Mouse (Mus musculus): Measurements from ENCODE around the gene Pkp2. TPM values are rescaled to one million over a fixed set of nuclear protein-coding genes. Genes with fewer than 3 reads are reported as not detected.
A peak's percentile ranks its signal among the peaks of the same experiment; 100 is the strongest.
"Not testable (repeated sequence)": the region's sequence is repeated elsewhere in the genome, so short reads cannot be mapped to it uniquely, and the experiment has no call there.

Pkp2 gene
- 10.4 and 11.3 TPM in 2 replicates for polyA plus RNA-seq (2015; fragmentation: Nextera tagmentation; extraction: Ambion mirVana)

DNA sequence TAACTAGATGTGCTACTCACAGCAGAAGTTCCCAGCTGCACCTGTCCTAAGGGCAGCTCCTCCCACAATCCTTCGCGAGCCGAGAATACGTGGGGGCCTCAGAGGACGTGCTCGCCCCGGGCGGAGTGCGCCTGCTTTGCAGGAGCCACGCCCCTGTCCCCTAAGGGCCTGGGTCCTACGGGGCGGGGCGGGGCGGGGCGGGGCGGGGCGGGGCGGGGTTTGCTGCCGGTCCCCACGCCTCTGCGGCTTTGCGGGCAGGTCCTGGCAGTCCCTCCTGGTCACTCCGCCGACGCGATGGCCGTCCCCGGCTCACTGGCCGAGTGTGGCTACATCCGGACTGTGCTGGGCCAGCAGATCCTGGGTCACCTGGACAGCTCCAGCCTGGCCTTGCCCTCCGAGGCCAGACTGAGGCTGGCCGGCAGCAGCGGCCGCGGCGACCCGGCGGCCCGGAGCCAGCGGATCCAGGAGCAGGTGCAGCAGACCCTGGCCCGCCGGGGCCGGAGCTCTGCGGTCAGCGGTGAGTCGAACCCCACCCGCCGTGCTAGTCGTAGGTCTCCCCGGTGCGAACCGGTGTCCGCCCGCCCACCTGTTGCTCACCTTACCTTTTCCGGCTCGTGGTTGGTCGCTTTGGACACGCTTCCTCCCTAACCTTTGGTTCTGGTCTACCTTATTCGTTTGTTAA lies at the start of gene Pkp2:
TSS of gene Pkp2 (plus strand) at position 240 of the 682 bp plus-strand sequence.
- Histone ChIP-seq H3K36me3 (no peaks in the 10 kb centered on the region), H3K9me3 (no peaks in the 10 kb centered on the region), H3K4me3 (peak within 1 kb of the TSS; percentile 64), H3K9ac (peak within 1 kb of the TSS; percentile 56), H3K4me1 (peaks cover 23% of the 10 kb centered on the region; the same call in 1 of the 2 replicates), H3K27ac (peak within 1 kb of the TSS; percentile 36), H3K4me2 (peak within 1 kb of the TSS; percentile 95), H3K27me3 (peaks cover 22% of the 10 kb centered on the region)
- WGBS: under 1% methylated on average over 59 of the region's 59 CpGs
- ATAC-seq (ENCODE audit: borderline replicate concordance, extremely low read depth, low FRiP score, low TSS enrichment): peak; percentile 98

DNA sequence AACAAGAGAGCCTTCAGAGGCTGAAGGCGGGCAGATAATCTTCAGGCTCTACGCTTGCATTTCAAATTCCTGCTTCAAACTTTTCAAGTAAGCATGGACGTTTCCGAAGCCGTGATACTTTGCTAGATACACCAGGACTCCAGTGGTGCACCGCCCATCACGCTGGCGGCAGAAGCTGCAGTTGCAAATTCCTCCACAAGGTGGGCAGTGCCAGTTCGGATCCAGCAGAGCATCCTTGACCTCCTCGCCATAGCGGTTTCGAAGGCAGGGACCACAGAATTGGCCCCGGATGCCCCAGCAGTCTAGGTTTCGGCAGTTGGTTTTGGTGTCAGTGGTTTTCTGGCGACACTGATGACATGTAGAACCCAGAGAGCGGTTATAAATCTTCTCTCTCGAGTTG lies 15.7 kb upstream of the Pkp2 start:
- no peak for ATAC-seq (ENCODE audit: borderline replicate concordance, extremely low read depth, low FRiP score, low TSS enrichment)
- 62% methylated on average over 17 of the region's 17 CpGs for WGBS
- Histone ChIP-seq H3K27me3 (0 out of 2 replicates have a peak, but pooled peaks cover 3% of the 10 kb centered on the region), H3K9me3 (no peaks in the 10 kb centered on the region), H3K4me2 (no peak overlapping the region), H3K27ac (no peak overlapping the region), H3K4me3 (no peak overlapping the region), H3K4me1 (no peaks in the 10 kb centered on the region), H3K9ac (no peak overlapping the region), H3K36me3 (no peaks in the 10 kb centered on the region)

DNA sequence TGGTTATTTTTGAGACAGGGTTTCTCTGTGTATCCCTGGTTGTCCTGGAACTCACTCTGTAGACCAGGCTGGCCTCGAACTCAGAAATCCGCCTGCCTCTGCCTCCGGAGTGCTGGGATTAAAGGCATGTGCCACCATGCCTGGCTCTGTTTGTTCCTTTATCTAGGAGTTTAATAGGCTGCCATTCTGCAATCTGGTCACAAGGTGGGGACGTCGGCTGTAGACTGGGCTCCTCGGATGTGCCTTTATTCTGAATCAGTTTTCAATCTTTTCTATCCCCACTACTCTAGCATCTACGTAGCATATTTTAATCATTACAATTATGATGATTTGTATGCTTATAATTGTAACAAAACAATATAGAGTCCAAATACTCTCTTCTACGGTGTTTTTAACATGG lies 11.1 kb upstream of the Pkp2 start:
- 31% methylated on average over 8 of the region's 8 CpGs for WGBS
- H3K27ac ChIP-seq; H3K36me3 ChIP-seq; H3K4me1 ChIP-seq; ATAC-seq (ENCODE audit: borderline replicate concordance, extremely low read depth, low FRiP score, low TSS enrichment); H3K27me3 ChIP-seq; H3K9ac ChIP-seq; H3K4me2 ChIP-seq; H3K9me3 ChIP-seq; H3K4me3 ChIP-seq: not testable (repeated sequence)

DNA sequence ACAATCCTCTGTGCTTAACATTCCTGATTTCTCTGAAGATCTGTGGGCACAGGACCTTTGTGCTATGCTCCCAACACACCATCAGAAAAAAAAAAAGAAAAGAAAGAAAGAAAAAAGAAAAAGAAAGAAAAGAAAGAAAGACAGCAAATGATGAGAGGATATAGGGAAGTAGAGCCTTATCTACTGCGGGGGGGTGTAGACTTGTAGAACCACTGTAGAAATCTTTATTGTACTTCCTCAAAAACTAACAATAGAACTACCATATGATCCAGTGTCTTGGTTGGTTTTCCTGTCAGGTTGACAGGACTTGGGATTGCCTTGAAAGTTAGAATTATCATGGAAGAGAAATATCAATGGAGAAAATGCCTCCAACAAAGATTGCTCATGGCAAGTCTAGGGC lies 8.5 kb upstream of the Pkp2 start:
- Histone ChIP-seq H3K9me3 (no peaks in the 10 kb centered on the region), H3K4me2 (no peak overlapping the region), H3K9ac (no peak overlapping the region), H3K4me1 (no peaks in the 10 kb centered on the region), H3K27me3 (no peaks in the 10 kb centered on the region), H3K36me3 (no peaks in the 10 kb centered on the region), H3K4me3 (no peak overlapping the region), H3K27ac (no peak overlapping the region)
- ATAC-seq (ENCODE audit: borderline replicate concordance, extremely low read depth, low FRiP score, low TSS enrichment): no peak
- 85% methylated on average over 1 of the region's 1 CpGs for WGBS

DNA sequence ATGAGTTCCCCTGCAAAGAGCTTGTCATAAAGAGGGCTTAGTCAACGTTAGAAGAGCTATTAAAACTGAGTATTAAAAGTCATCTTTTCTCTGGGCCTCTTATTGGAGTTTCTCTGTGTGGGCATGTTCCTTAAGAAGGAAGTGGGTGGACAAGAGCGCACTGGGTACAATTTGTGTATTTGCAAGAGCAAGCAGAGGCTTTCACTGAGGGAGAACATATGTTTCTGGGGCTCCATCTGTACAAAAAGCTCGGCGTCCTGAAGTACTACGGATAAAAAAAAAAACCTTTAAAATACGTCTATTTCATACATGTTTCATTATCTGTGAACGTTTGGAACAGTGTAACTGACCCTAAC lies 417 bp upstream of the Pkp2 start:
- ATAC-seq (ENCODE audit: borderline replicate concordance, extremely low read depth, low FRiP score, low TSS enrichment): no peak
- peak overlapping the region; percentile 64 for H3K4me3 ChIP-seq
- H3K4me2 ChIP-seq: peak overlapping the region; percentile 95
- no peaks in the 10 kb centered on the region for H3K9me3 ChIP-seq
- peaks cover 23% of the 10 kb centered on the region; the same call in 1 of the 2 replicates for H3K4me1 ChIP-seq
- no peaks in the 10 kb centered on the region for H3K36me3 ChIP-seq
- WGBS: 12% methylated on average over 7 of the region's 7 CpGs
- H3K27me3 ChIP-seq: peaks cover 22% of the 10 kb centered on the region
- H3K27ac ChIP-seq: peak overlapping the region; percentile 8; the same call in 1 of the 2 replicates
- H3K9ac ChIP-seq: no peak overlapping the region

DNA sequence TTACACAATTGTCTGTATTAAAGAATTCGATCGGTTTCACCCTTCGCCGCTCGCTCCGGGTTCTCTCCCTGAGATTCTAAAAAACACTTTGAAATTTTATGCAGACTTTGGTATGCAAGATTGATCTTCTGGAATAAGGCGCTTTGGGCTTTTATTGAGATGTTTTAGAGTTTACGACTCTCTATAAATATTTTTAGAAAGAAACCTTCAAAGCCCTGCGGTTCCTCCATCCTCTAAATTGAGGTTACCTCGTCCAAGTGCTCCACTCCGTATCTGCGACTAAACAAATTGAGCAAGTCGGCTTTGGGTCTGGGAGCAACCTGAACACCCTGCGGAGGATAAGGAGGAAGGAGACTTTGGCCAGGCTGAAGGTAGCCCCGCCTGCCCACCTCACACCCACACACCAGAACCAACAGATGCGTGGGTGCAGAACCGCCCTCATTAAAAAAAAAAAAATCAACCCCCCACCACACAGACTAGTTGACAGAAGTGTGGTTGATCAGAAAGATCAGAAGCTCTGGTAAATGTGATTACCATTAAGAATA lies 715 bp downstream of the Pkp2 start:
- Histone ChIP-seq H3K27me3 (peaks cover 22% of the 10 kb centered on the region), H3K9me3 (no peaks in the 10 kb centered on the region), H3K9ac (peak overlapping the region; percentile 56), H3K36me3 (no peaks in the 10 kb centered on the region), H3K4me1 (peaks cover 23% of the 10 kb centered on the region; the same call in 1 of the 2 replicates), H3K4me2 (peak overlapping the region; percentile 95), H3K4me3 (peak overlapping the region; percentile 64), H3K27ac (peak overlapping the region; percentile 36; the same call in 1 of the 2 replicates)
- 2% methylated on average over 17 of the region's 17 CpGs for WGBS
- ATAC-seq (ENCODE audit: borderline replicate concordance, extremely low read depth, low FRiP score, low TSS enrichment): no peak

DNA sequence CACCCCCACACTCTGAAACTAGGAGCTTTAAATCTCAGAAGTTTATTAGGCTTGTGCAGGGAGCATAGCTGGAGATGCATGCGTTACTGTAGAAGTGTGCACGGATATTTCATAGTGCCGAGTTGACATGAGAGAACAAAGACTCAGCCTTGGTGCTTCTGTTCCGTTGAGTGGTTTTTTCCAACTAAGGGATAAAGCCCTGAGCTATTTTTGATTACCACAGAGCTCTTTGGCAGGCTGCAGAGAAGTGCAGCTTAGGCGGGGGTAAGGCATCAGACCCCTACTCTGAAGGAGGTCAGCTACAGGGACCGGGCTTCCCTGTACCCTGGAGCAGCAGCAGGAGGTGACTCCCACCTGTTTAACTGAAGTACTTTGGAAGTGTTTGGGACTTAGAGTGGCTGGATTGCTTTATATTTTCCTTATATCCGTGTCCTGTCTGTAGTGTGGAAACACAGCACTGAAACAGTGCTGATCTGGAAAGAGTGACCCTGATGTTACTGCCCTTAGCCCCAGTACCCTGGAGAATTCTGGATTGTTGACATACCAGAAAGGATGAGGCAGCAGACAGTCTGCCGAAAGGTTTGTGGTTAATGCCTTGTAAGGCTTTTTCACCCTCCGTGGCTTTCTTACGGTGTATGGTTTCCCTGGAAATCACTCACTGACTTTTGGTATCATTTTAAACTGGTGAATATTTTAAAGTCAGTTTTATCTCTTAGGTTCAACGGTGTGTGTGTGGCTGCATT lies 2.7 kb downstream of the Pkp2 start:
- Histone ChIP-seq H3K9me3 (no peaks in the 10 kb centered on the region), H3K27me3 (peaks cover 22% of the 10 kb centered on the region), H3K36me3 (no peaks in the 10 kb centered on the region), H3K4me1 (peaks cover 23% of the 10 kb centered on the region; the same call in 1 of the 2 replicates), H3K4me3 (no peak overlapping the region), H3K9ac (no peak overlapping the region), H3K4me2 (0 out of 2 replicates have a peak overlapping the region, but pooled peaks have one; percentile 1), H3K27ac (no peak overlapping the region)
- WGBS: 25% methylated on average over 11 of the region's 11 CpGs
- no peak for ATAC-seq (ENCODE audit: borderline replicate concordance, extremely low read depth, low FRiP score, low TSS enrichment)

DNA sequence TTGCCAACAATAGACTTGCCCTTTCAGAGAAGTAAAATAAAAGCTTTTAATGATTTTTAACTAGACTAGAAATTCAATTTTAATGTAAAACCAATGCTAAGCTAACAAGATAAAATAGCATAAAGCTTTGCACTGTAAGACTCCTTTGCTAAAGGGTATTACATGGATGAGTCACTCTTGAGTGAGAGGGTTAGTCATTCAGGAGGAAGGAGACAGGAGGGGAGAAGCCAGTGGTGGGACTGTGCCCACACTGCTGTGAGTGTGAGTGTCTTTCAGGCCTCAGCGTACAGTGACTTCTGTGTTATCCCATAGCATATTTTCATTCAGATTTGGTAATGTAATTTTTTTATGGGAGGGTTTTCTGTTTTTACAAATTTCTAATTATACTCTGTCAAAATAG lies 3.8 kb downstream of the Pkp2 start:
- Histone ChIP-seq H3K9ac (no peak overlapping the region), H3K4me3 (no peak overlapping the region), H3K4me2 (no peak overlapping the region), H3K4me1 (peaks cover 23% of the 10 kb centered on the region; the same call in 1 of the 2 replicates), H3K36me3 (no peaks in the 10 kb centered on the region), H3K27ac (no peak overlapping the region), H3K9me3 (no peaks in the 10 kb centered on the region), H3K27me3 (peaks cover 22% of the 10 kb centered on the region)
- ATAC-seq (ENCODE audit: borderline replicate concordance, extremely low read depth, low FRiP score, low TSS enrichment): no peak
- WGBS: 94% methylated on average over 1 of the region's 1 CpGs

DNA sequence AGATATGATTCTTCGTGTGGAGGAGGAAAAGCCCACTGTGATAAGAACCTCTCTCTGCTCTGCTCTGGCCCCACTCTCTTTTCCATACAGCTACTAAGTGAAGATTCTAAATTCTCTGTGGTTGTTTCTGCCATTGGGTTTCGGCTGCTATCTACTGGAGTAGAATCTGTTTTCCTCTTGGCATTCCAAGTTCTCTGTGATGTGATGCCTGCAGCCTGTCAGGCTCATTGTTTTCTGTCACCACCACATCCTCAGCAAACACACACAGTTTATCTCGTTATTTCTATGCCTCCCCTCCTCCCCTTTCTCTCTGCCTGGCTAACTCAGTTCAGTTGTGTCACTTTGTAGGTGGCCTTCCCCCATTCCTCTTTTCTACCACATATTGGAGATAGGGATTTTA lies 6.7 kb downstream of the Pkp2 start:
- H3K36me3 ChIP-seq: no peaks in the 10 kb centered on the region
- no peak for ATAC-seq (ENCODE audit: borderline replicate concordance, extremely low read depth, low FRiP score, low TSS enrichment)
- H3K4me1 ChIP-seq: peaks cover 23% of the 10 kb centered on the region; the same call in 1 of the 2 replicates
- peaks cover 6% of the 10 kb centered on the region; the same call in 1 of the 2 replicates for H3K27me3 ChIP-seq
- WGBS: 18% methylated on average over 3 of the region's 3 CpGs
- 0 out of 2 replicates have a peak overlapping the region, but pooled peaks have one; percentile 9 for H3K27ac ChIP-seq
- no peak overlapping the region for H3K4me2 ChIP-seq
- no peak overlapping the region for H3K4me3 ChIP-seq
- no peak overlapping the region for H3K9ac ChIP-seq
- no peaks in the 10 kb centered on the region for H3K9me3 ChIP-seq

DNA sequence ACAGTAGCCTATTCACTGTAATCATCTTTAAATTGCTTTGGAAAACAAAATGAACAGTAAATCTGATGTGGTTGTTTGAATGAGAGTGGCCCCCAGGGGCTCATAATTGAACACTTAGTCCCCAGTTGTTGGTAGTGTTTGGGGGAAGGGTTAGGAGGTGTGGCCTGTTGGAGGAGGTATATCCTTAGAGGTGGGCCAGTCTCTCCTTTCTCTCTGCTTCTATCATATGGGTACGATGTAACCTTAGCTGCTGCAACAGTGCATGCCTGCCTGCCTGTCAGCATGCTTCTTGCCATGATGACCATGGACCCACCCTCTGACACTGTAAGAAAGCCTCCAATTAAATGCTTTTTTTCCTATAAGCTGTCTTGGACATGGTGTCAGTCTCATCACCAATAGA lies 9.5 kb downstream of the Pkp2 start:
- H3K27ac ChIP-seq: no peak overlapping the region
- no peaks in the 10 kb centered on the region for H3K27me3 ChIP-seq
- peaks cover 12% of the 10 kb centered on the region; the same call in 1 of the 2 replicates for H3K4me1 ChIP-seq
- no peaks in the 10 kb centered on the region for H3K9me3 ChIP-seq
- no peaks in the 10 kb centered on the region for H3K36me3 ChIP-seq
- no peak overlapping the region for H3K4me3 ChIP-seq
- H3K9ac ChIP-seq: no peak overlapping the region
- 57% methylated on average over 1 of the region's 1 CpGs for WGBS
- H3K4me2 ChIP-seq: no peak overlapping the region
- no peak for ATAC-seq (ENCODE audit: borderline replicate concordance, extremely low read depth, low FRiP score, low TSS enrichment)

DNA sequence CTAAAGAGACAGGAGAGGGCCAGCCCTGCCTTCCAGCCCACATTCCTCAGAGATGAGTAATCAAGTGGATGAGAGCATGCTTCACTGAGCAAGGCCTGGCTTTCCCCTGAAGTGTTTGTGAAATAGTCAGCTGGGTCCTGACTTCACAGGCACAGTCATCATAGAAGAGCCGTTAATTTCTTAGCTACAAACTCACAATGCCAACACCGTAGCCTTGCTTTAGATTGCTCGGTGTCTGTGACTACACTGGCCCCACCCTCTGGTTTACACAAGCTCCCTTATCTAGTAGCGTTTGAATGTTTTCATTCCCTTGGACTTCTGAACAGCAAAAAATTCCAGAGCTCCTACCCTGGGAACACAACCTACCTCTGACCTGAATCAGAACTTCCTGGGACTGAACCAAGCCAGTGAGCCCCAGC lies 11.4 kb downstream of the Pkp2 start:
- Histone ChIP-seq H3K4me2 (no peak overlapping the region), H3K27me3 (no peaks in the 10 kb centered on the region), H3K4me3 (no peak overlapping the region), H3K27ac (peak overlapping the region; percentile 30), H3K4me1 (peaks cover 12% of the 10 kb centered on the region; the same call in 1 of the 2 replicates), H3K9ac (no peak overlapping the region), H3K9me3 (no peaks in the 10 kb centered on the region), H3K36me3 (no peaks in the 10 kb centered on the region)
- 8% methylated on average over 4 of the region's 4 CpGs for WGBS
- peak; percentile 88 for ATAC-seq (ENCODE audit: borderline replicate concordance, extremely low read depth, low FRiP score, low TSS enrichment)

DNA sequence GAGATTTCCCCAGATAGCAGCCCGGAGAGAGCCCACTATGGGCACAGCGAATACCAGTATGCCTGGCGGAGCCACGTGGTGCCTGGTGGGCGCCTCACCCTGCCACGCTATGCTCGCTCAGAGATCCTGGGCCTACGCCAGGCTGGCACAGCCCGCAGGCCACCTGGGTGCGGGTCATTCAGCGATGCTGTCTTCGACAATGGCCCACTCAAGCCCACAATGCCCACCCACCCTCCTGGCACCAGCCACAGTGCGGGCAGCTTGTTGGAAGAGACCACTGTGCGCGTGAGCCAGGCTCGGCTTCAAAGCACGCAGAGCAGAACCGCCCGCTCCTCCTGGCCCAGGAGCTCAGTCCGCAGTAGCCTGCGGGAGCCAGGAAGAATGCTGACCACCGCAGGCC lies 12.7 kb downstream of the Pkp2 start:
- H3K4me3 ChIP-seq: no peak overlapping the region
- 92% methylated on average over 22 of the region's 22 CpGs for WGBS
- no peak overlapping the region for H3K27ac ChIP-seq
- no peak for ATAC-seq (ENCODE audit: borderline replicate concordance, extremely low read depth, low FRiP score, low TSS enrichment)
- H3K9me3 ChIP-seq: no peaks in the 10 kb centered on the region
- no peaks in the 10 kb centered on the region for H3K27me3 ChIP-seq
- H3K4me2 ChIP-seq: no peak overlapping the region
- H3K4me1 ChIP-seq: peaks cover 12% of the 10 kb centered on the region; the same call in 1 of the 2 replicates
- H3K36me3 ChIP-seq: no peaks in the 10 kb centered on the region
- no peak overlapping the region for H3K9ac ChIP-seq

All from lung, embryonic 15.5 days (tissue).